Mouse (Mus musculus): Measurements from ENCODE around the gene Qrsl1. TPM values are rescaled to one million over a fixed set of nuclear protein-coding genes. Genes with fewer than 3 reads are reported as not detected.
"Not testable (repeated sequence)": the region's sequence is repeated elsewhere in the genome, so short reads cannot be mapped to it uniquely, and the experiment has no call there.

Qrsl1 gene
- polyA plus RNA-seq (2012; rRNA removed) = 12.0 and 12.9 TPM in 2 replicates

DNA sequence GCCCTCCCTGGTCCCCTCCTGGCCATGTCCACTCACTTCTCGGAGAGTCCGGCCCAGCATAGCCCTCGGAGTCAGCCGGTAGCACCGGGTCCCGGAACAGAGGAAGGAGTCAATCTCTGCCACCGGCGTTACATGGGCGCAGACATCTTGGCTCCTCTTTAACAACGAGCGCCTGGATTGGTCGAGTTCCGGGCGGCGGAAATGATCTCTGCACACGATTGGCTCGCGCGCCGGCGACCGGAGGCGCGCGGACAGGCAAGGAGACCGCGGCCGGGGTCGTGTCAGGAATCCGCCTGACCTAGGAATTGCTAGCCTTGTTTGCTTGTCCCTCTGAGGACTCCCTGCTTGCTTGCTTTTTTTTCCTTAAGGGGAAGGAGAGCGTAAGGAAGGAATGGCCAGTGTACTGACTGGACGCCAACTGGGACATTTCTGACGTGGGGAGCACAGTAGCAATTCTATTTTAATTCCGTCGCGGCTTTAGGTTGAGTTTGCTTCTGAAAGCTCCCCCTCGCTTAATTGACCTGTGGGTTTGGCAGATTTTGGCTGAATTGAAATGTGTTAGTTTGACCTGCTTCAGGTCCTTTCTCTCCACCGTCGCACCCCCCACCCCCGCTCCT lies at the start of gene Qrsl1, which contains the start of gene Rtn4ip1:
Gene Qrsl1, minus strand, starts transcription at position 168 of the 617 bp plus-strand sequence.
Gene Rtn4ip1, plus strand, starts transcription at position 230 of the 617 bp plus-strand sequence.
- Histone ChIP-seq H3K4me3 (ENCODE audit: control insufficient read depth, low read depth, low read length) (peak within 1 kb of the TSS; percentile 96), H3K27me3 (ENCODE audit: control insufficient read depth, insufficient read depth, low read length) (no peaks in the 10 kb centered on the region), H3K27ac (ENCODE audit: control insufficient read depth, insufficient read depth, low read depth, low read length) (peak within 1 kb of the TSS; percentile 95), H3K36me3 (ENCODE audit: control insufficient read depth, insufficient read depth, low read length) (no peaks in the 10 kb centered on the region), H3K4me1 (ENCODE audit: control insufficient read depth, insufficient read depth, low read length) (no peaks in the 10 kb centered on the region)
- peak; percentile 69 for TF ChIP-seq POLR2A (IDR thresholded peaks at IDR 0.05; ENCODE audit: control insufficient read depth, low read depth, low read length)
- no peak for TF ChIP-seq CTCF (IDR thresholded peaks at IDR 0.05; ENCODE audit: control insufficient read depth, insufficient read depth, insufficient replicate concordance, low read depth, low read length)

DNA sequence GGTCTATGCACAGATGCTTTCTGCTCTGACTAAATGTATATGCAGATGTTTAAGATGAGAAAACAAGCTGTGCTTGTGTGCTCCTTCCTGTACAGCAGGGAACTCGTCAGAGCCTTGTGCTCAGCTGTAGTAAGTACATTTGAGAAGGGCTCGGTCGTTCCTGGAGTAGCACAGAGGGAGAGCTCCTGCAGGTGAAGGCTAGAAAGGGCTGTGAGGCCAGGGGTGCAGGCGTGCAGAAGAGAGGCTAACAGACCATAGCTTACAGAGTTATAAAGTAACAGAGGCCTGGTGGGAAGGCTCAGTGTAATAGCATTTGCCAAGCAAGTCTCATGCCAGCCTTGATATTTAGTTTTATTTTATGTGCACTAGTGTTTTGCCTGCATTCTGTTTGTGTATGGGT lies 43.9 kb upstream of the Qrsl1 start:
- Histone ChIP-seq H3K4me3 (ENCODE audit: control insufficient read depth, low read depth, low read length) (no peak overlapping the region), H3K27me3 (ENCODE audit: control insufficient read depth, insufficient read depth, low read length) (no peaks in the 10 kb centered on the region), H3K27ac (ENCODE audit: control insufficient read depth, insufficient read depth, low read depth, low read length) (no peak overlapping the region), H3K36me3 (ENCODE audit: control insufficient read depth, insufficient read depth, low read length) (peaks cover 2% of the 10 kb centered on the region; the same call in 1 of the 2 replicates), H3K4me1 (ENCODE audit: control insufficient read depth, insufficient read depth, low read length) (no peaks in the 10 kb centered on the region)
- no peak for TF ChIP-seq POLR2A (IDR thresholded peaks at IDR 0.05; ENCODE audit: control insufficient read depth, low read depth, low read length)

DNA sequence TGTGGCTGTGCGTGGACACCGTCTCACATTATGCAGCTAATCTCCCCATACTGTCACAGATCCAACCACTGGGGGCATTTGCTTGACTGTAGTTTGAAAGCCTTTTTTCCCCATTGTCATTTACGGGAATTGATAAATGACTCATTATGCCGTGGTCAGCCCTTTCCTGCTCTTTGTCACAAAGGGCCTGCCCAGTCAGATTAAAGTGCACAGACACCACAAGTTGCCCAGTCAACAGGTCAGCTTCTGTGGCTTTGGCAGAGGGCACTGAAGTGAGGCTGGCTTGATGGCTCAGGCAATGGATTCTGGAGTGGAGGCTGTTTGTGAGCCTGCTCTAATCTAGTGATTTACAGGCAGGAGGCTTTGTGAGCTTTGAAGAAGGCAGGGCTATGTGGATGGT lies 42.2 kb upstream of the Qrsl1 start:
- TF ChIP-seq POLR2A (IDR thresholded peaks at IDR 0.05; ENCODE audit: control insufficient read depth, low read depth, low read length) (no peak), CTCF (IDR thresholded peaks at IDR 0.05; ENCODE audit: control insufficient read depth, insufficient read depth, insufficient replicate concordance, low read depth, low read length) (no peak)
- Histone ChIP-seq H3K4me3 (ENCODE audit: control insufficient read depth, low read depth, low read length) (no peak overlapping the region), H3K27me3 (ENCODE audit: control insufficient read depth, insufficient read depth, low read length) (no peaks in the 10 kb centered on the region), H3K4me1 (ENCODE audit: control insufficient read depth, insufficient read depth, low read length) (no peaks in the 10 kb centered on the region), H3K27ac (ENCODE audit: control insufficient read depth, insufficient read depth, low read depth, low read length) (no peak overlapping the region), H3K36me3 (ENCODE audit: control insufficient read depth, insufficient read depth, low read length) (no peaks in the 10 kb centered on the region)

DNA sequence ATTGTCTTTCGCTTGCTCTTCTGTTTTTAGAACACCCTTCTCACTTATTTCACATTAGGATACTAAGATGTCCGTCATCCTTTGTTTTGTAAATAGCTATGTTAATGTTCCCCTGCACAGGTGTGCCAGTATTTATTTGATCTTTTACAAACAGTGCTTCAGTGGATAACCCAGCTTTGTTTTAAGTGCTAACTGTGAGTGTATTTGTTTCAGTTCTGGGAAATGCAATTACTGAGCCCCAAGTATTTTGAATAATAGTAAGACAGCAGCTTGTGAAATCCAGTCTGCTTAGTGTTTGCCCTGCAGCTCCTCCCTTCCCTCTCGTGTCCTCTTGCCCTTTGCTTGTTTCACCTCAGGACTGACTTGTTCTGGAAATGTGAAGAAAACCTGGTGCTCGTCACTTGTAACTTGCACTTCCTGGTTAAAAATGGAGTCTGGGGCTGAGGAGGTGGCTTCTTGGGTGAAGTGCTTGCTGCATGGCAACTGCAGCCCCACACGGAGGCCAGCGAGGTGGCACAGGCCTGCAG lies 37.7 kb upstream of the Qrsl1 start:
- no peaks in the 10 kb centered on the region for H3K4me1 ChIP-seq (ENCODE audit: control insufficient read depth, insufficient read depth, low read length)
- no peak for TF ChIP-seq POLR2A (IDR thresholded peaks at IDR 0.05; ENCODE audit: control insufficient read depth, low read depth, low read length)
- no peak for TF ChIP-seq CTCF (IDR thresholded peaks at IDR 0.05; ENCODE audit: control insufficient read depth, insufficient read depth, insufficient replicate concordance, low read depth, low read length)
- H3K4me3 ChIP-seq (ENCODE audit: control insufficient read depth, low read depth, low read length) = no peak overlapping the region
- H3K27ac ChIP-seq (ENCODE audit: control insufficient read depth, insufficient read depth, low read depth, low read length) = no peak overlapping the region
- H3K27me3 ChIP-seq (ENCODE audit: control insufficient read depth, insufficient read depth, low read length) = no peaks in the 10 kb centered on the region
- no peaks in the 10 kb centered on the region; the same call in 1 of the 2 replicates for H3K36me3 ChIP-seq (ENCODE audit: control insufficient read depth, insufficient read depth, low read length)

DNA sequence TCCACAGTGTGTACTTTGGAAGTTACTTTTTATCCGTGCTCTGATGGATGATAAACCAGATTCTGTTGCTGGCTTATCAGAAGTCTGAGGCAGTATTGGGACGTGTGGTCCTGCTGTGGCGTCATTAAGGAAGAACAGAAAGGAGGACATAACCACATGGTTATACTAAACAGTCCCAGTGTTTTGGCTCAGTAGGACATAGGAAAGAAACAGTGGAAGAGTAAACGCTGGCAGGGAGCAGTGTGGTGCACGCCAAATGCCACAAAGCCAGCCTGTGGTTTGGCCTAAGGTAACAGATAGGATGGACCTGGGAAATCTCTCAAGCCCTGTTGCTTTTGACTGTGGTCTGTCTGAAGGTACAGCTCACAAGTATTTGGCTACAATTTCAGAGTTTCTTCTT lies 27.1 kb upstream of the Qrsl1 start:
- TF ChIP-seq POLR2A (IDR thresholded peaks at IDR 0.05; ENCODE audit: control insufficient read depth, low read depth, low read length) (no peak), CTCF (IDR thresholded peaks at IDR 0.05; ENCODE audit: control insufficient read depth, insufficient read depth, insufficient replicate concordance, low read depth, low read length) (no peak)
- Histone ChIP-seq H3K36me3 (ENCODE audit: control insufficient read depth, insufficient read depth, low read length) (no peaks in the 10 kb centered on the region; the same call in 1 of the 2 replicates), H3K27me3 (ENCODE audit: control insufficient read depth, insufficient read depth, low read length) (no peaks in the 10 kb centered on the region), H3K4me3 (ENCODE audit: control insufficient read depth, low read depth, low read length) (no peak overlapping the region), H3K27ac (ENCODE audit: control insufficient read depth, insufficient read depth, low read depth, low read length) (no peak overlapping the region), H3K4me1 (ENCODE audit: control insufficient read depth, insufficient read depth, low read length) (no peaks in the 10 kb centered on the region)

DNA sequence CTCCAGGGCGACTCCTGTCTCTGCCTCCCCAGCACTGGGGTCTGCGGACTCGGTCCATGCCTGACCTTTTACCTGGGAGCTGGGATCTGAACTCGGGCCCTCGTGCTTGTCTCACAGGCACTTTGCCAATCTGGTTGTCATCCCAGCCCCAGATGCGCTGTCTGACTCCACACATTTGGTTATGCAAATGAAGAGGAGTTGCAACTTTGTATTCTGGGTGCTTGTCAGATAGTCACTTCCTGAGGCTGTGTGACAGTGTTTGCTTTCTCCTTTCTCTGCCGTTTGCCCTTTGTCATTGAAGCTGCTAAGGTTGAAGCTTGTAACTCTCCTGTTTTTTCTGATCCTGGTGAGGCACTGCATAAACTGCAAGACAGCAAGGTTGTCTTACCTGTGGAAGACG lies 26.2 kb upstream of the Qrsl1 start:
- Histone ChIP-seq H3K4me3 (ENCODE audit: control insufficient read depth, low read depth, low read length) (no peak overlapping the region), H3K4me1 (ENCODE audit: control insufficient read depth, insufficient read depth, low read length) (no peaks in the 10 kb centered on the region), H3K27me3 (ENCODE audit: control insufficient read depth, insufficient read depth, low read length) (no peaks in the 10 kb centered on the region), H3K36me3 (ENCODE audit: control insufficient read depth, insufficient read depth, low read length) (peaks cover 1% of the 10 kb centered on the region), H3K27ac (ENCODE audit: control insufficient read depth, insufficient read depth, low read depth, low read length) (no peak overlapping the region)
- no peak for TF ChIP-seq POLR2A (IDR thresholded peaks at IDR 0.05; ENCODE audit: control insufficient read depth, low read depth, low read length)
- no peak for TF ChIP-seq CTCF (IDR thresholded peaks at IDR 0.05; ENCODE audit: control insufficient read depth, insufficient read depth, insufficient replicate concordance, low read depth, low read length)

DNA sequence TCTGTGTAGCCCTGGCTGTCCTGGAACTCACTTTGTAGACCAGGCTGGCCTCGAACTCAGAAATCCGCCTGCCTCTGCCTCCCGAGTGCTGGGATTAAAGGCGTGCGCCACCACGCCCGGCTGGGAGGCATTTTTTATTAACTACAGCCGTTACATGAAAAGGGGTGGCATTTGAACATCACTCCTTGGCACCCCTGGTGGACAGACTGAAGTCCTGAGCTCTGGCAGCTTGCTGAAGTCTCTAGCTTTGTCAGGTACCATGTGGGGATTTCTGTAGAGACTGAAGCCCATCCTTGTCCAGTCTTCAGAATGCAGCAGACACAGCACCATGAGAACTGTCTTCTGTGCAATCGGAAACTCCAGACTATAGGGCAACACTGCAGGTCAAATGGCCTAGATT lies 24.2 kb upstream of the Qrsl1 start:
- H3K4me1 ChIP-seq (ENCODE audit: control insufficient read depth, insufficient read depth, low read length); H3K4me3 ChIP-seq (ENCODE audit: control insufficient read depth, low read depth, low read length); H3K27me3 ChIP-seq (ENCODE audit: control insufficient read depth, insufficient read depth, low read length); H3K27ac ChIP-seq (ENCODE audit: control insufficient read depth, insufficient read depth, low read depth, low read length); H3K36me3 ChIP-seq (ENCODE audit: control insufficient read depth, insufficient read depth, low read length): not testable (repeated sequence)

DNA sequence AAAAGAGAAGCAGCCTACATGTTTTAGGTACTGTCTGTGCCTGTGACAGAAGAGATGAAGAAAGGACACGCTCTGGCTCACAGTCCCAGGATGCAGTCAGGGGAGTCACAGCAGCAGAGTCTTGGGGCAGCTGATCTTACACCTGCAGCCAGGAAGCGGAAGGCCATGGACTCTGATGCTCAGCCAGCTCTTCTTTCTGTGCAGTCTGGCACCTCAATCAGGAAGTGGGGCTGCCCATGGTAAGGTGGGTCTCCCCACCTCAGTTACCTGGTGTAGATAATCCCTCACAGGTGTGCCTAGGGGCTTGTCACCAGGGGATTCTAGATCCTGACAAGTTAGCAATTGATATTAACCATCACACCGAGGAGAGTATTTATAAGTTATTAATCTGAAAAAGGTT lies 21.6 kb upstream of the Qrsl1 start:
- Histone ChIP-seq H3K27me3 (ENCODE audit: control insufficient read depth, insufficient read depth, low read length) (no peaks in the 10 kb centered on the region), H3K27ac (ENCODE audit: control insufficient read depth, insufficient read depth, low read depth, low read length) (no peak overlapping the region), H3K4me1 (ENCODE audit: control insufficient read depth, insufficient read depth, low read length) (no peaks in the 10 kb centered on the region), H3K36me3 (ENCODE audit: control insufficient read depth, insufficient read depth, low read length) (peaks cover 1% of the 10 kb centered on the region), H3K4me3 (ENCODE audit: control insufficient read depth, low read depth, low read length) (no peak overlapping the region)
- TF ChIP-seq CTCF (IDR thresholded peaks at IDR 0.05; ENCODE audit: control insufficient read depth, insufficient read depth, insufficient replicate concordance, low read depth, low read length) (no peak), POLR2A (IDR thresholded peaks at IDR 0.05; ENCODE audit: control insufficient read depth, low read depth, low read length) (no peak)

Data from testis, adult 2 months (tissue).